Mouse (Mus musculus) layer of hippocampus, adult 2 months (tissue): Measurements from ENCODE around the gene Sema6d. TPM values are rescaled to one million over a fixed set of nuclear protein-coding genes. Genes with fewer than 3 reads are reported as not detected.
A peak's percentile ranks its signal among the peaks of the same experiment; 100 is the strongest.

Experiments
- DNase-seq, 2 experiments: peaks; one replicate each; pipeline ENCODE4 v3.0.0; 2022; ENCODE audit warnings: low spot score in 2 of 2
- H3K27ac ChIP-seq: fragments of 200-600 bp; 2 replicates; pipeline ENCODE4 v1.8.1; 2022
- H3K4me3 ChIP-seq: fragments of 200-600 bp; 2 replicates; pipeline ENCODE4 v1.8.1; 2022; ENCODE audit warnings: mild to moderate bottlenecking
- CTCF ChIP-seq: fragments of 200-600 bp; conservative IDR thresholded peaks from 2 replicates; pipeline ENCODE4 v1.8.1; 2022; ENCODE audit warnings: antibody characterized with exemption, mild to moderate bottlenecking, moderate library complexity
- long read RNA-seq, 2 experiments: library from polyadenylated mRNA; stranded (forward); transcript quantifications; one replicate each; pipeline ENCODE4 v2.0.0; 2021; ENCODE audit warnings: borderline mapping rate in 2 of 2
- total RNA-seq, 2 experiments: library from RNA; stranded (reverse); gene quantifications; 2 replicates each; pipeline ENCODE4 v1.2.3; 2021

Sema6d gene
- 10 to 100 TPM; 50.0 to 58.7 TPM for total RNA-seq
- long read RNA-seq, experiment 1, full-length matches to known transcripts = 5 of 22 reads
- long read RNA-seq, experiment 1, partial matches to known transcripts = 5 of 22 reads
- long read RNA-seq, experiment 1, other reads (novel, unspliced or antisense) = 12 of 22 reads
- long read RNA-seq, experiment 2, full-length matches to known transcripts = 5 of 28 reads
- long read RNA-seq, experiment 2, partial matches to known transcripts = 2 of 28 reads
- long read RNA-seq, experiment 2, other reads (novel, unspliced or antisense) = 21 of 28 reads

DNA sequence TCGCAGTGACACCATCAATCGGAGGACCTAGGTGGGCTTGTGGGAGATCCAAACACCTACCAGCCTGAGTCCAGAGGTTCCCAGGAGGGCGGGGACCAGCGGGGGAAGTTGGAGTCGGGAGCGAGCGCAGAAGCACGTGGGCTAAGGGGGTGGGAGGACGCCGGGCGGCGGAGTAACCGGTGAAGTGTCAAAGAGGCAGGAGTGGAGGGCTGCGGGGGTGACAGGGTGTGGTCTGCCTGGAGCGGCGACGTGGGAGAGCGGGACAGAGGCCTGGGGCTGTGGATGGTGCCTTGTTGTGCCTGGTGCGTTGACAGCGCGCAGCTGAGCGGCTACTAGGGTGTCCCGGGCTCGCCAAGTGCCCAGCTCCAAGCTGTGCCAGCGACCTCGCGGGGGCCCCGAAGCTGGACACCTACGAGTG is at the start of gene Sema6d:
Sema6d (plus strand) TSS at position 157 of the 418 bp plus-strand sequence.
- TF ChIP-seq CTCF = no peak
- H3K4me3 ChIP-seq = peak within 1 kb of the TSS; percentile 81
- peak; percentile 27 to 33 for DNase-seq
- H3K27ac ChIP-seq = peak within 1 kb of the TSS; percentile 89

DNA sequence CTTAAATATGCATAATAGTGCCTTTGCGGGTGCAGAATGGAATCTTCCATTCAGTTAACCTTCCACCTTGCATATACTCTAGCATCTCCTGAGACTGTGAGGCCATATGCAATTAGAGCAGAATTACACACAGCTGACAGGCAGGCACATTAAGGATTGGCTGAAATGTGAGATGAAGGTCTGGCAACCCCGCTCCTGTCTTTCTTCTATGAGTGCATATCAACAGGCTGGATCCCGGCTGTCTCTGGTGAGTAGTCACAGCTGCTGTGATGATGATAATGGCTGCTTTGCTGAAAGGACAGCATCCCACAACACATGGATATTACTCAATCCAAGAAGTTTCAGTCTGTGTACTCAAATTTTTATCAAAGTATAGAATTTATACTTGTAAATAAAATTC is 29.9 kb upstream of the Sema6d start:
- H3K27ac ChIP-seq = no peak overlapping the region
- no peak overlapping the region for H3K4me3 ChIP-seq
- no peak for TF ChIP-seq CTCF
- DNase-seq = no peak

DNA sequence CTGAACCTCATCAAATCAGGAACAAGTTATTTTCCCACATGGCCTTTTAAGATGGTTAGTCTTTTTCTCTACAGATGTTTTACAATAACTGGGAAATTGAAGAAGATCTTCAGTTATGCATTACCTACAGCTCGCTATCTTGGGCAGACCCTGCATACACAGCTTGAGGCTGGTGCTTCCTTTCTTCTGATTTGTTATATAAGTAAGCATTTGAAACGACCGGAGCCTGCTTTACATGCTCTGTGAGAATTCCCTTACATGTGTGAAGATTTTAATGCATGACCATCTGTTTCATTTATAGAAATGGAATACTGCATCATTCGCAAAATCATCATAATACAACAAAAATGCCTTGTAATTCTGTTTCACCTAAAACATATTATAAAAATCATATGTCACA is 21.4 kb upstream of the Sema6d start:
- DNase-seq = no peak
- no peak for TF ChIP-seq CTCF
- Histone ChIP-seq H3K27ac (no peak overlapping the region), H3K4me3 (no peak overlapping the region)

DNA sequence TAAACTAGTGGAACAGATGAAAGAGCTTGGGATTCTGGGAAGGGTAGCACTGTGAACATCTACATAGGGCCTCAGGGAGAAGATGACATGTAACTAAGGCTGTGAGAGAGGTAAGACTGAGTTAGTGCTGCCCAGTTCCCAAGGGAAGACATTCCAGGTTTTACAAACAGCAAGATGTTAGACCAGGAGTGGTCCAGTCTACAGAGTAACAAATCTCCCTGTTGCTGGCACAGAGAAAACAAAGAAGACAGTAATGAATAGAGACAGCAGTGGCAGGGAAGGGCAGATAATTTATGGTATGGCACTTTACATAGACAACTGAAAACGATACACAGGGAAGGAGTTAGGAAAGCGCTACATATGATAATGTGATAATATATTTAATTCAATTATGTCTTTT is 19.1 kb upstream of the Sema6d start:
- H3K4me3 ChIP-seq = no peak overlapping the region
- no peak for TF ChIP-seq CTCF
- DNase-seq = no peak

DNA sequence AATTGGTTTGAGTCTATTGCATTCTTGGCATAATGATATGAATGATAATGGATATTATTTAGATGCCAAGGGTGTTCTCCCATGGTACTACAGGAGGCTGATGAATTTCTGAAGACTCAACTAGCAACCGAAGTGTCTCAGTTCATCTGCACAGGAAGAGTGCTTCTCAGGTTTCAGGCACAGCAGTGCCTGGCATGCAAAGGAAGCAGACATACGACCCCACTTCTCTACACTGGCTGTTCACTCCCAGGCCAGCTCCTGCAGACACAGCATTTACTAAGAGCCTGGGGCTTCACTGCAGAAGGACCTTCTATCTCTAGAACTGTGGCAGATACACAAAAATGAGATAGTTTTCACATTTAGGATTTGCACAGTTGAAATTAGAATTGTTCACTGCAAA is 18.4 kb upstream of the Sema6d start:
- DNase-seq = no peak
- no peak for TF ChIP-seq CTCF
- H3K4me3 ChIP-seq = no peak overlapping the region
- H3K27ac ChIP-seq = no peak overlapping the region

More for the DNA sequence above, 19.1 kb upstream of the Sema6d start:
- H3K27ac ChIP-seq = no peak overlapping the region

DNA sequence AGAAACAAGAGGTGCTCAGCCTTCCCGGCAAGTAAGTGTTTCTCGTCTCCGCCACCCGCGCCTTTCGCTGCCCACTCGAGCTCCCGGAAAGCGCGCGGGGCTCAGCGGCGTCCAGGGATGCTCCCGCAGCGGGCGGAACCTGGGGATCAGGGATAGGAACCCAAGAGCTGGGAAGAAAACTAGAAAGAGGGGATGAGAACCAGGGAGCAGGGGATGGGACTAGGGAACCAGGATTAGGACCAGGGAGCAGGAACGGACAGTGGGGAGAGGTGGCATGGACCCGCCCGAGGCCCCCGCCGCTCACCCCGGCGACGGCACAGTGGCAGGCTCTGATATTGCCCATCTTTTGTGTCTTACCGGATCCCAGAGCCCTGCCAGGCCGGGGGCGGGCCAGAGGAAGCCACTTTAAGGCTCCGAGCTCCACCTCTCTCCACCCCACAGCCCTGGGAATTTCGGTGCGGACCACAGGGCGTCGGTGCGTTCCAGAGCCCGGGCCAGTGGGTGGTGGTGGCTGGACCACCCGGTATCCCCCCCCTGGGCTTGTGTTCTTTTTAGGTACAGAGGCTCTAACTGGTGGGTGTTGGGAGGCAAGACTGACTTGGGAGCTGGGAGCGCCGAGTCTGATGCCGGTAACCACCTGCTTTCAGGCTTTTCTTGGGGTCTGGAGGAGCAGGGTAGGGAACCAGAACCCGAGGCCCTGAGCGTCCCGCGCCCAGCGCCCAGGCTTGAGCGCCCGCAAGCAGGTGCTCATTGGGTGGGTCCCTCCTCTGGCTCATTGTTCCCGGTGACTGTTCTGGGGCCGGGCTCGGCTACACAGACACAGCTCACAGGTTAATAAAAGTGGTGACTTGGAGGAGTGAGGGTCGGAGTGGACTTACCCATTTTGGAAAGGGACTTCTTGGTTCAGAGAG is 717 bp downstream of the Sema6d start:
- peak in 1 of 2 experiments; percentile 27 for DNase-seq
- TF ChIP-seq CTCF = no peak; the same call in 1 of the 2 replicates
- Histone ChIP-seq H3K4me3 (peak overlapping the region; percentile 81), H3K27ac (peak overlapping the region; percentile 89)

DNA sequence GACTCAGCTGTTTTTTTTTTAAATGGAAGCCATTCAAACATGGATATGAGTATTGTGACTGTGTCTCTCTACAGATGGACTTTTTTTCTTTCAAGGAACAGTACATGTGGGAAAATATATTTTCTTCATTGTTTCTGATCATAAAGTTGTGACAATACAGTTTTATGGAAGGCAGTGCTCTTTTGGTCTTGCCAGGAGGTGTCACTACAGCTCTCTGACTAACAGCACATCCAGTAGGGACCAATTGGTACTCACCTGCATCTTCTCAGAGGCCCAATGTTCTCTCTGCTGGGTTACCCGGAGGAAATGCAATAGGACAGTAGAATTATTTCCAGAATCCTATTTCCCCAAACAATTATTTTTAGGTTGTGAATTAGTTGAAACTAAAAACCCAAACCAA is 9.9 kb downstream of the Sema6d start:
- peak; percentile 68 for TF ChIP-seq CTCF
- Histone ChIP-seq H3K27ac (no peak overlapping the region), H3K4me3 (no peak overlapping the region)
- DNase-seq = no peak

DNA sequence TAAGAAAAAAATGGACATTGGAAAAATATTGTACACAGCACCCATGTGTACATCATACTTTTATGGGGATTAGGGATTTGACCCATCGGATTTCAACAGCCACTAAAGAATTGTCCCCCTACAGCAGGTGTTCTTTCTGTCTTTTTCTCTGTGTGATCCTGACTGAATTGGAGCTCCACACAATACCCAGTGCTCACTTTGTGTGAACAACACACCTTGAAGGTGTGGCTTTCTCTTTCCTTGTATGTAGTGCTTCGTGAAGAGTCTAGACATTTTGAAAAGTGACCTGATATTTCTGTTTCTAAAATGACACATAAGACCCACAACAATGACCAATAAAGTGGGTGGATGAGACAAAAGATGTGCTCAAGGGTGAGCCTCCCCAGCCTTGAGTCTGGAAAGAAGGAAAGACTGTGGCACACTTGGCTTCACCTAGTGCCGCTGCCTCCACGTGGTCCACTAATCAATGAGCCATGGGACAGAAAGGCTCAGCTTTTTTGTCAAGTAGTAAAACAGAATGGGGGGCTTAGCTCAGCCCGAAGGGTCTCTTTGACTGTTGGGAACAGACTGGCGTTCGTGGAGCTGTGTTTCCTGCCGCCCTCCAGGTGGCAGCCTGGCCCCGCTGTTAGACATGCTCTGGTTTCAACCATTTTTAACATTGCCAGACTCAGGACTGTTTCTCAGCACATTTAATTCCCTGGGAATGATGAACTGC is 10.9 kb downstream of the Sema6d start:
- Histone ChIP-seq H3K4me3 (no peak overlapping the region), H3K27ac (peak overlapping the region; percentile 49)
- peak; percentile 94 for TF ChIP-seq CTCF
- DNase-seq = peak; percentile 68 to 72

DNA sequence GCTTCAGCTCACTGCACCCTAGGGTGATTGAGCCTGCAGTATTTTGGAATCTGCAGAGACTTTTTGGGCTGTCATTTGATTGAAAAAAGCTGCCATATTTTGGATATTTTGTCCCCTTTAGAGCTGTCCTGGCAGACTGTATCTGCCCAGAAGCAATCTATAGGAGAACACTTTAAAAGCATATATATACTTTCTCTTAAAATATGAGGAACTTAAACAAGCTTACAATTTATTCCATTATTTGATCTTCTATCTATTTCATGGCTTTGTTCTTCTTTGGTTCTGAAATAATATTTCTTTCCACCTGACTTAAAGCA is 11.4 kb downstream of the Sema6d start:
- DNase-seq = no peak
- H3K4me3 ChIP-seq = no peak overlapping the region
- peak overlapping the region; percentile 49 for H3K27ac ChIP-seq
- no peak for TF ChIP-seq CTCF

DNA sequence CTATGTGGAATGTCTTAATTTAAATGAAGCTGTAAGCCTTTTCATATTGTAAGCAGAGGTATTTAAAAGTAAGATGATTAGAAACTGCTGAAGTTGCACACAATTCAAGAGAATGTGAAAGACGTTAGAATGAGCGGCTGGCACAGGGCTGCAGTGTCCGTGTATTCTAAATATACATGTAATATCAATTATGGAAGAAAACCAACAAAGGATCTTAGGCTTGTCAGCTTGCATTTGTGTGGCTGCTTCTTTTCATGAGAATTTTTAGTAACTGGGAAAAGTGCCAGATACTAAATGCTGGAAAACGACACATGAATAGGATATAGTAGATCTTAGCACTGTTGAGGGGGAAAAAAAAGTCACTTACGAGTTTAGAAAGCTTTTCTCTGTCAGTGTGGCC is 11.8 kb downstream of the Sema6d start:
- TF ChIP-seq CTCF = no peak
- DNase-seq = no peak
- Histone ChIP-seq H3K27ac (peak overlapping the region; percentile 49), H3K4me3 (no peak overlapping the region)

DNA sequence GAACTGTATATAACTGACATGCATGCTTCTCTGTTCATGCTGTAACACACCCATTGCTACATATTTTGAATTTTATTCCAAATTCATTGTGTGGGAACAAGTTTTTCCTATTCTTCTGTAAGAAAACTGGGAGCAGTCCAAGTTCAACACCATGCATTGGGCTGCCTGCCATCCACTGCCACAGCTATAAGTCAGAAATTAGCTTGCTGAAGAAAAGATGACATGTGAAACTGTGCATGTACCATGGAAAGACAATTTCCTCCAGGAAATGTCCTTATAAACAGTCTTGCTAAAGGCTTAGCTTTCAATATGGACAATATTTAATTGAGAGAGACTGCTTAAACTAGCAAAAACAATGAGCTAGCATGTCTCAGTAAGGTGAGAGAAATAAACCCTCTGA is 13.5 kb downstream of the Sema6d start:
- no peak for DNase-seq
- Histone ChIP-seq H3K4me3 (no peak overlapping the region), H3K27ac (no peak overlapping the region)
- no peak for TF ChIP-seq CTCF

DNA sequence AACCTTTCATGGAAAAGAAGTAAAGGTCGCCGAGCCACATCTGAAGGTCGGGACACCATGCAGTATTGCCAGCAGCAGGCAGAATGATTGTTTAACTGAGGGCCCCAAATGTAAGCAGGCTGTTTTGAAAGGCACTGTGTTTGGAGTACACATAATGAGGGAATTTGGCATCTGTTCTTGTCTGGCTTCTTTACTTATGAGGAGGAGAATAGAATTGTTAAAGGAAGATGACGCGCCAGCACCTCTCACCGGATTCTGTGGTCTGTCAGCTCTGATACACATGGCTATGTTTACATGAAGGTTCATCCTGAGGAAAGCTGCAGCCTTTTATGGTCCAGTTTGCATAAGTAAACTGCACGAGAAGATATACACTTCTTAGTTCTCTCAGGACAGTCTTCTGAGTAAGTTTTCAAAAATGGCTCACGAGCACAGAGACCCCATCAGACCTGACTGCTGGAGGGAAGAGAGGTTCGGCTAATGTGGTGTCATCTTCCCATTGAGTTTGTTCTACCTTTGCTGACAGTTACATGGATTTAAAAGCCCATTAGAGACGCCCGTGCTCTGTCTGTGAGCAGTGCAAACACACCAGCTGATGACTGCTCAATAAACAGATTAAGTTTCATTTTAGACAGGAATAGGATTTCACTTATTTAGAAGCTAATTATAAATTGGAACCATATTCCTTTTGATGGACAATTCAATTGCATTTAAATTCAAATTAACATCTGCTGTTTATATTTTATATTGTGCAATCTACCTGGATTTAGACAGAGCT is 28.9 kb downstream of the Sema6d start:
- peak overlapping the region; percentile 16; the same call in 1 of the 2 replicates for H3K27ac ChIP-seq
- peak overlapping the region; percentile 20; the same call in 1 of the 2 replicates for H3K4me3 ChIP-seq
- no peak for DNase-seq
- TF ChIP-seq CTCF = no peak

DNA sequence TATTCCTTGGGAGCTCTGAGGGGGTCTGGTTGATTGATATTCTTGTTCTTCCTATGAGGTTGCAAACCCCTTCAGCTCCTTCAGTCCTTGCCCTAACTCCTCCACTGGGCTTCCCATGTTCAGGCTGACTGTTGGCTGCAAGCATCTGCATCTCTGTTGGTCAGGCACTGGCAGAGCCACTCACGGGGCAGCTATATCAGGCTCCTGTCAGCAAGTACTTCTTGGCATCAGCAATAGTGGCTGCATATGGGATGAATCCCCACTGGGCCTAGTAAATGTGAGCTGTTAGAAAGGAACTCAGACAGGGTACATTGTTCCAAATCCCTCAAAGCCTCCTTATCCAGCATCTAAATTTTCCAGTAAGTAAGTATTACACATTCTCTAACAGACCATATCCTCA is 30.6 kb downstream of the Sema6d start:
- no peak for TF ChIP-seq CTCF
- H3K4me3 ChIP-seq = no peak overlapping the region
- H3K27ac ChIP-seq = no peak overlapping the region
- DNase-seq = no peak
